Mouse (Mus musculus) heart, postnatal 0 days (tissue): ENCODE results near the gene AI467606. TPM values are rescaled to one million over a fixed set of nuclear protein-coding genes. Genes with fewer than 3 reads are reported as not detected.
A peak's percentile ranks its signal among the peaks of the same experiment; 100 is the strongest.

Experiments
- ATAC-seq: fragments of 200-750 bp; cut with Nextera tagmentation; 2 replicates; pipeline ENCODE4 v1.8.0; 2017; ENCODE audit warnings: low read depth, moderate number of reproducible peaks, moderate library complexity; ENCODE audit not compliant: insufficient read depth
- DNase-seq: peaks from one replicate; pipeline ENCODE4 v3.0.0-alpha.2; 2016; ENCODE audit warnings: low spot score
- H3K27ac ChIP-seq: fragments of 300-500 bp; sonication (generic); 2 replicates; pipeline ENCODE4 v1.5.1; 2014; ENCODE audit warnings: low read depth, mild to moderate bottlenecking
- H3K27me3 ChIP-seq: fragments of 300-500 bp; sonication (generic); 2 replicates; pipeline ENCODE4 v1.6.1; 2014; ENCODE audit warnings: low read length, mixed read lengths; ENCODE audit not compliant: control insufficient read depth, insufficient read depth
- H3K36me3 ChIP-seq: fragments of 300-500 bp; sonication (generic); replicated peaks from 2 replicates; pipeline ENCODE4 v1.6.1; 2014; ENCODE audit warnings: low read length, mixed read lengths; ENCODE audit not compliant: control insufficient read depth, insufficient read depth
- H3K4me1 ChIP-seq: fragments of 300-500 bp; sonication (generic); 2 replicates; pipeline ENCODE4 v1.6.1; 2014; ENCODE audit warnings: antibody characterized with exemption; ENCODE audit not compliant: control insufficient read depth, insufficient read depth
- H3K4me2 ChIP-seq: fragments of 300-500 bp; sonication (generic); 2 replicates; pipeline ENCODE4 v1.6.1; 2014; ENCODE audit warnings: low read depth, mild to moderate bottlenecking, low read length, moderate library complexity
- H3K4me3 ChIP-seq: fragments of 300-500 bp; sonication (generic); 2 replicates; pipeline ENCODE4 v1.5.1; 2014; ENCODE audit warnings: low read depth, low read length
- H3K9ac ChIP-seq: fragments of 300-500 bp; sonication (generic); replicated peaks from 2 replicates; pipeline ENCODE4 v1.6.1; 2014; ENCODE audit warnings: low read depth, low read length, mixed read lengths
- H3K9me3 ChIP-seq: fragments of 300-500 bp; sonication (generic); replicated peaks from 2 replicates; pipeline ENCODE4 v1.6.1; 2016; ENCODE audit warnings: low read length; ENCODE audit not compliant: control insufficient read depth
- CTCF ChIP-seq: IDR thresholded peaks from 2 replicates; pipeline ENCODE4 v1.5.1; 2016; ENCODE audit warnings: antibody characterized with exemption, control low read depth, low read depth
- EP300 ChIP-seq: IDR thresholded peaks from 2 replicates; pipeline ENCODE4 v1.6.1; 2016; ENCODE audit warnings: antibody characterized with exemption, low read depth
- WGBS: fragments of 180-500 bp; shearing (Covaris S2); extraction: QIAGEN DNeasy Blood & Tissue Kit; methylation state at CpG from one replicate; pipeline ENCODE4 v1.1.7; 2014; 5-methylcytosine and 5-hydroxymethylcytosine counted together
- polyA plus RNA-seq: library from polyadenylated mRNA; unstranded; fragments of >200 nt; fragmentation: Nextera tagmentation; extraction: Ambion mirVana; gene quantifications from 2 replicates; pipeline ENCODE4 v1.2.1, GENCODE M21; 2015
- total RNA-seq: library from RNA; depleted of rRNA; stranded (reverse); fragments of >200 nt; gene quantifications from 2 replicates; pipeline ENCODE4 v1.2.3, GENCODE M21; 2014; ENCODE audit warnings: low replicate concordance; rRNA removed

Gene AI467606
- total RNA-seq = 0.50 and 5.4 TPM in 2 replicates
- polyA plus RNA-seq = 0.89 and 0.94 TPM in 2 replicates

GRCm38 (mm10) chr7:127091114-127091896 lies at the start of gene AI467606:
TSS of gene AI467606 (plus strand) at chr7:127091359.
- Histone ChIP-seq H3K4me1 (peaks cover 9% of the 10 kb centered on the region; the same call in 1 of the 2 replicates), H3K36me3 (no peaks in the 10 kb centered on the region), H3K9ac (no peak within 1 kb of the TSS; the same call in 1 of the 2 replicates), H3K27me3 (no peaks in the 10 kb centered on the region), H3K4me2 (peak within 1 kb of the TSS; percentile 32; the same call in 1 of the 2 replicates), H3K9me3 (no peaks in the 10 kb centered on the region), H3K27ac (peak within 1 kb of the TSS; percentile 60; the same call in 1 of the 2 replicates), H3K4me3 (peak within 1 kb of the TSS; percentile 30; the same call in 1 of the 2 replicates)
- ATAC-seq (no peak), DNase-seq (no peak)
- TF ChIP-seq CTCF (no peak), EP300 (no peak)
- WGBS = 62% methylated on average over 16 of the region's 16 CpGs

GRCm38 (mm10) chr7:127041851-127042672 lies 49.1 kb upstream of the AI467606 start, which contains the start of gene Kif22:
TSS of gene Kif22 (minus strand) at chr7:127042471.
- Histone ChIP-seq H3K4me3 (peak within 1 kb of the TSS; percentile 97), H3K27me3 (no peaks in the 10 kb centered on the region), H3K4me1 (peaks cover 15% of the 10 kb centered on the region; the same call in 1 of the 2 replicates), H3K4me2 (peak within 1 kb of the TSS; percentile 98), H3K9ac (peak within 1 kb of the TSS; percentile 84), H3K27ac (peak within 1 kb of the TSS; percentile 79), H3K9me3 (0 out of 2 replicates have a peak, but pooled peaks cover 2% of the 10 kb centered on the region), H3K36me3 (0 out of 2 replicates have a peak, but pooled peaks cover 11% of the 10 kb centered on the region)
- peak; percentile 85 for DNase-seq
- under 1% methylated on average over 53 of the region's 53 CpGs for WGBS
- peak; percentile 92 for ATAC-seq
- TF ChIP-seq EP300 (no peak), CTCF (no peak)

- Histone ChIP-seq H3K9ac (no peak overlapping the region), H3K4me3 (no peak overlapping the region), H3K4me2 (no peak overlapping the region), H3K27ac (no peak overlapping the region), H3K36me3 (no peaks in the 10 kb centered on the region), H3K27me3 (0 out of 2 replicates have a peak, but pooled peaks cover 4% of the 10 kb centered on the region), H3K9me3 (no peaks in the 10 kb centered on the region), H3K4me1 (no peaks in the 10 kb centered on the region)
- 56% methylated on average over 5 of the region's 5 CpGs for WGBS
- TF ChIP-seq CTCF (no peak), EP300 (no peak)
- no peak for ATAC-seq
- no peak for DNase-seq
Observed at GRCm38 (mm10) chr7:127055026-127055585, 36.1 kb upstream of the AI467606 start.

GRCm38 (mm10) chr7:127065538-127065937 lies 25.6 kb upstream of the AI467606 start:
- H3K4me1 ChIP-seq = no peaks in the 10 kb centered on the region
- no peak for ATAC-seq
- no peak for DNase-seq
- H3K9me3 ChIP-seq = no peaks in the 10 kb centered on the region
- H3K27ac ChIP-seq = no peak overlapping the region
- H3K4me2 ChIP-seq = no peak overlapping the region
- H3K27me3 ChIP-seq = no peaks in the 10 kb centered on the region
- no peak overlapping the region for H3K4me3 ChIP-seq
- WGBS = 77% methylated on average over 6 of the region's 6 CpGs
- no peaks in the 10 kb centered on the region for H3K36me3 ChIP-seq
- no peak for TF ChIP-seq CTCF
- H3K9ac ChIP-seq = no peak overlapping the region

GRCm38 (mm10) chr7:127066317-127066716 lies 24.8 kb upstream of the AI467606 start:
- no peak overlapping the region for H3K4me2 ChIP-seq
- WGBS = 45% methylated on average over 4 of the region's 4 CpGs
- no peak for TF ChIP-seq CTCF
- TF ChIP-seq EP300 = no peak
- no peak for DNase-seq
- H3K9me3 ChIP-seq = no peaks in the 10 kb centered on the region
- no peak overlapping the region for H3K4me3 ChIP-seq
- H3K27me3 ChIP-seq = no peaks in the 10 kb centered on the region
- no peaks in the 10 kb centered on the region for H3K36me3 ChIP-seq
- ATAC-seq = no peak
- H3K4me1 ChIP-seq = no peaks in the 10 kb centered on the region
- H3K9ac ChIP-seq = no peak overlapping the region
- no peak overlapping the region for H3K27ac ChIP-seq
